Mouse (Mus musculus): ENCODE measurements around the gene Wdr83os.

- no peak for TF ChIP-seq CTCF (IDR thresholded peaks at IDR 0.05; ENCODE audit: low read depth, low read length)
- TF ChIP-seq POLR2A (IDR thresholded peaks at IDR 0.05; ENCODE audit: borderline replicate concordance, low read depth, low read length), result no peak
Observed at GRCm38 (mm10) chr8:85091526-85092090, 11.1 kb downstream of the Wdr83os start.
